Mouse (Mus musculus): ENCODE data around the gene Arpp21. TPM values are rescaled to one million over a fixed set of nuclear protein-coding genes. Genes with fewer than 3 reads are reported as not detected.

The Arpp21 gene
- total RNA-seq, 2 experiments from 2014 or later, result 204 to 210 TPM

DNA sequence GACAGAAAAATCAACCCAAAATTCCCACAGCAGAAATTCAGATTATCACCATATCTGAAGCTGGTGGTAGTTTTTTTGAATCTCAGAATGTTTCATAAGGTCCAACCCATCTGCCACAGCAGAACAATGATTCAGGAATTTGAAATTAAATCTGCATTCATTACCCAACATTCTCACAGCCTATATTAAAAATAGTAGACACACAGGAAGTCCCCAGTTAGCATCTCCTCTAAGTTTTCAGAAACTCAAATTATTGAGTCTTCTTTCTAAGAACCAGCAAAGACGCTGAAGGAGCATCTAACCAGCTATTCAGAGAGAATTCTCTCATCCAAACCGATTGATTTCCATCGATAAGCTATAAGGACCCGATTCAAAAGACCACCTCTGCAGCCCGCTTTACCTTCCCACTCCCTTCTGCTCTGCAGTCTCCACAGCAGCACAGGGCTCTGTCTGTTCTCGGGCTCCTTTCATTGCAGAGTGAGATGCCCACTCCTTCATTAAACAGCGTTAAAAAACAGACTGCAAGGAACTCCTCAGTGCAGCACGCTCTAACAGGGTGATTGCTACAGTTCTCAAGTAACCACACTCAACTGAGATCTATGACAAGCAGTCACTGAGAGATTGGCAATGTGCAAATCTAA is 3.7 kb downstream of the Arpp21 start:
- DNase-seq (ENCODE audit: low spot score in 2 of 2), result peak in 1 of 2 experiments; percentile 67

DNA sequence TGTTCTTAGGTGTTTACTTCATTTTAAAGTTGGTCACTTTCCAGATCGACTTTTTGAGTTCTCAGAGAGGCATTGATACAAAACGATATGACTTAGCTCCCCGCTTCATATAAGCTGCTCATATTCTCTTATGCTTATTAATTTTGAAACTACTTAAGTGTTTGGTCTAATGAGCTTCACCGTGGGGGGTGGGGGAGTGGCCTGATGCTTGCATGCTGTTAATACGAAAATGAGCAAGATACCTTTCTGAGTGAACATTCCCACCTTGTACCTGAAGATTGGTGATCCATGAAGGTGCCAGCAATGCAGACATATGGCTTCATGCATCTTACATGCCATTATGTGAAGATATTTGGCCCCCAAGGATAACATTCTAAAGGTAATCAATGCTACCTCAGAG is 4.4 kb downstream of the Arpp21 start:
- DNase-seq (ENCODE audit: low spot score in 2 of 2), result no peak

DNA sequence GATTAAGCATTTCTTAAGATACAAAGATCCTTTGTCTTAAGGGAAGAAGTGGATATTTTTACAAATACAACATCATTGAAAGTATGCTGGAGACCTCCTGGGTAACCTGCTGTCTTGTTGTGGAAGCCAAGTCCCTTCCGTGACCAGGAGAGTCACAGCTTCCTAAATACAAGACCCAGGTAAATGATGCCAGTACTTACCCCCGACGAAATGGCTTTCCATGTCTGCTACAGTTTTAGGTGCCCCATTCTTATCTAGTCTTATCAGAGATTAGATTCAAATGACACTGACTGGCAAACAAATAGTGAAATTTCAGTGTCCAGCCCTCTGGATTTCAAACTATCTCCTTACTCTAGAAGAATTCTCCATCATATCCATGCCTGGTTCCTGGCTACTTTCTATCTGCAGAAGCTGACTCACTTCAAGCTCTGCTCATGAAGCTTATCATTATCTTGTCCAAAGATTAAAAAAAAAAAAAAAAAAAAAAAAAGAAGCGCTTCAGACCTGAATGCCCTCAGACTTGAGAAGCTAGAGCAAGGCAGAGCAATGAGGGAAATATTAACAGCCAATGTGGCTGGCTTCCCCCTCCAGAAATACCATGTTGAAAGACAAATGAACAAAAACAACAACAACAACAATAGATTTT is 4.9 kb downstream of the Arpp21 start:
- no peak for DNase-seq (ENCODE audit: low spot score in 2 of 2)

DNA sequence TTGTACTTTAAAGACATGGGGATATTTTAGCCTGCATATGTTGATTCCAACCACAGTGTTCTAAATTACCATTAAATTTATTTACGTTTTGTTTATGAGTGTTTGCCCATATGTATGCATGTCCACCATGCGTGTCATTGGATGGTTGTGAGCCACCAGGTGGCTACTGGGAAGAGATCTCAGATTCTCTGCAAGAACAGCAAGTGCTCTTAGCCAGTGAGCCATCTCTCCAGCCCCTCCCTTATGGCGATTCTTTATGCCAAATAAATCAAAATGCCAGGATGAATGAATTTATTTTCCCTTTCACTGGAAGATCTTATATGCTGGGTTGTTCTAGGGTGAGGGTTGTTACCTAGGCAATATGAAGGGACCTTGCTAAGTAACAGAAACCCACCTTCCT is 7.3 kb downstream of the Arpp21 start:
- no peak for DNase-seq (ENCODE audit: low spot score in 2 of 2)

DNA sequence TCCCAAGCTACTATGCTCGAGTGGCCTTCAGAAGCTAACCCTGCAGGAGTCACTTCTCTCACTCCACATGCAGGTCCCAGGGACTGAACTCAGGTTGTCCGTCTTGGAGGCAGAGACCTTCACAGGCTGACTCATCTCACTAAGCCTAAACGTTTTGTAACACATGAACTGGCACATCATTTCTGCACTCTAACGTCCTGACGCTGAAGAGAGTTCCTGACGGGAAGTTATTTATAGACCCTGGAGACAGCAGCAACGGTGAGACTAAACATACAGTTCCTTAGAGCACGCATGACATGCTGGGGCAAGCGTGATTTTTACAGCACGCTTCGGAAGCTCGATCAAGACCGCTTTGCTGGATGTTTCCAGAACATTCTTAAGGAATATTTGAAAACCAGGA is 8.6 kb downstream of the Arpp21 start:
- DNase-seq (ENCODE audit: low spot score in 2 of 2), result no peak

DNA sequence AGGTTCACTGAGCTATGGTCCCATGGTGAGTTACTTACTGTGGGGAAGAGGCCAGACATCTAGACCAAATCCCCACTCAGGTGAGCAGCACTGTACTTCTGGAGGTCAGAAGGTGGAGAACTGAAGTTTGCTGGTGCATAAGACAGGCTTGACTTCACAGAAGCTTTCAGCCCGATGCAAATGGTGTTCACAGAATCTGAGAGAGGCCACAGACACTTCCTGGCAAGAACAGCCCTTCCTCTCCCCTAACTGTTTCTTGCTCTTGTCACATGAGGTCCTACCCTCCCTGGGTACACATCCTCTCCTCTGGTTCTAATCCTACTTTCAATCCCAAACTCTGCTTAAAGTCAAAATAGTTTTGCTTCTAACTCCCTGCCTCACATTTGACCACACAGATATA is 9.2 kb downstream of the Arpp21 start:
- DNase-seq (ENCODE audit: low spot score in 2 of 2), result no peak

DNA sequence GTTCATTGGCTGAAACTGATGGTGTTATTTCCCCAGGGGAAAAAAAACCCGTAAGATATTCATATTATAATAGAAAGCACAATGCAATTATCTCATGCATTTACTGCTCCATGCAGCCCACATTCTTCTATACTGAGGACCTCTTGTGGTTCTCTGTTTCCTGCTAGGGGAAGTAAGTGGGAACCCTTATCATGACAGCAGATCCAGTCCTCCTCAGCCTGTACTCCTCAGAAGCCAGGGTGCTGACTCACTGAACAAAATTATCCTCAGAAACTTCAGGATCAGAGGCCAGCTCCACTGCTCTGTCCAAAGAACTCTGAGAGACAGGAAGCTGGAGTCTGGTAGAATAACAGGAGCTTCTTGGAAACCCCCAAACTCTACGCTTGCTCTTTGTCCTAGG is 10.7 kb downstream of the Arpp21 start:
- no peak for DNase-seq (ENCODE audit: low spot score in 2 of 2)

DNA sequence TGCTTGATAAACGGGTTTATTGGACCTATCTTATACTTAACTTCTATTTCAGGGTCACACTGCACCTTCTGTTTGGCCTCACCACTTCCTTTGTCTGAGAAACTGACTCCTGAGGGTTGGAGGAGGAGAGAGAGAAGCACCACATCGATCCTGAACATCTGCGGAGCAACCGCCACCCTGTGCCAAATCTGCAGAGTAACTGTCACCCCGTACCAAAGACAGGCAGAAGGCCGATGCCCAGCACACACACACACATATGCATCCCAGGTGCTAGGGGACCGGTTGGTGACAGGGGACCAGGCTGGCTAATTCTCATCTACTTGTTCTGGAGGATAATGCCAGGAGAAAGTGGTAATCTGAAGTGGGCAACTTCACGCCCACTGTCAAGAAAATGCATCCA is 16.4 kb downstream of the Arpp21 start:
- no peak for DNase-seq (ENCODE audit: low spot score in 2 of 2)

DNA sequence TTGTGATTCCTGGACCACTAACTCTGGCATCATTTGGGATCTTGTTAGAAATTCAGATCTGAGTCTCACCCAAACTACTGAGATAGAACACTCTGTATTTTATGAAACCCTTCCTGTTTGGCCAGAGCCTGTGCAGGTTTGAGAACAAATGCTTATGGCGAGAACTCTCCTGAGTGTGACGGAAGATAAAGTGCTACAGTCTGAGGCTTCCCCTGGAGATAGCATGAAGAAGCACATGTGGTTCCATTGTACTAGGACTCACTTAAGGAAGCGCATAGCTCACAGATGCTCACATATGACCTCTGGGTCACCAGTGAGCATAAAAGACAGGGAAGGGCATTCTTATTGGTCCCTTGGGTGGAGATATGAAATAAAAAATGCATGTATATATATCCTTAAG is 17.5 kb downstream of the Arpp21 start:
- DNase-seq (ENCODE audit: low spot score in 2 of 2), result no peak

DNA sequence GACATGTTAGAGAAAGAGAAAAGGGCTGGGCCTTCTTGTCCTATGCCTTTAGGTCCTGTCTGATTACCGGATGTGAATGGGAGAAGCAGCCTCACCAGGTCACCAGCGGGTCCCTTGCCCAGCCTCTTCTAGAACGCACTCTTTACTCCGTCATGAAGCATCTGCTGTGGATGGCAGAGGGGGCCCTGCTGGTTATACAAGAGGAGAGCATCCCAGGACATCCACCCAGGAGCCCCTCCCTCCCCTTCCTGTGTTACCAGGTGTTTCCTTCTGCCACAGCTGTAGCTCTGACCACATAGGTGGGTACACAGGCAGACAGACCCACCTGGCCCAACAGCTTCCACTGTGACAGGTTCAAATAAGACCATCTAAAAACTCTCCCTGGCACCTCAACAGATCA is 18.6 kb downstream of the Arpp21 start:
- no peak for DNase-seq (ENCODE audit: low spot score in 2 of 2)

DNA sequence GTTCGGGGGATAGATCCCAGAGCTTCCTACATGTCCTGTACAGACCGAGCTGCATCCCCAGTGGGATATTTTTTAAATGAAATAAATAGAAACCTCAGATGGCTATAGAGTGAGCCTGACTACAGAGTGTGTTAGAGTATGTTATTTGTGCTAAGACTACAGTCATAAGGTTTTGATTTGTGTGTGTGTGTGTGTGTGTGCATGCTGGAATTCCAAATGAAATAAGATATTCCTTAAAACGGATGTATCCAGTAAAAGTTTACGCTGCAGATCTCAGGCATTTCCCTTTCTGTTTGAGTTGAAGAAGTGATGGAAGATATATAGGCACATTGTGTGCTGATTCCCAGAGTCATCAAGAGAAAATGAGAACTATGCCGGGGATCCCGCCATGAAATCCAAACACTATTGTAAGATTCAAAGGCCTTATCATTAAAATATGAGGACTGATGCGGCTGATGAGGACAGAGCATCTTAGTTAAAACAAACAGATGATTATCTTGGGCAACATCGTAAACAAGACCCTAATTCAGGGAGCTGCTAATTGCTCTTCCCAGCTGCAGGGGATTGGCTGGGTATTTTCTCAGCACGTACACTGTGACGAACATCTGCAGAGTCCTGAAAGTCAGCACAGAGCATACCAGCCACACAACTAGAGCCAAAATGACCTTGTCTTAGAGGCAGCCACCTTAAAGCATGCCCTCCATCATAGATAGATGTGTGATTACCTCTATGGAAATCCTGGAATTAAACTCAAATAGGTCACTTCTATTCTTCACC is 20.5 kb downstream of the Arpp21 start:
- no peak for DNase-seq (ENCODE audit: low spot score in 2 of 2)

DNA sequence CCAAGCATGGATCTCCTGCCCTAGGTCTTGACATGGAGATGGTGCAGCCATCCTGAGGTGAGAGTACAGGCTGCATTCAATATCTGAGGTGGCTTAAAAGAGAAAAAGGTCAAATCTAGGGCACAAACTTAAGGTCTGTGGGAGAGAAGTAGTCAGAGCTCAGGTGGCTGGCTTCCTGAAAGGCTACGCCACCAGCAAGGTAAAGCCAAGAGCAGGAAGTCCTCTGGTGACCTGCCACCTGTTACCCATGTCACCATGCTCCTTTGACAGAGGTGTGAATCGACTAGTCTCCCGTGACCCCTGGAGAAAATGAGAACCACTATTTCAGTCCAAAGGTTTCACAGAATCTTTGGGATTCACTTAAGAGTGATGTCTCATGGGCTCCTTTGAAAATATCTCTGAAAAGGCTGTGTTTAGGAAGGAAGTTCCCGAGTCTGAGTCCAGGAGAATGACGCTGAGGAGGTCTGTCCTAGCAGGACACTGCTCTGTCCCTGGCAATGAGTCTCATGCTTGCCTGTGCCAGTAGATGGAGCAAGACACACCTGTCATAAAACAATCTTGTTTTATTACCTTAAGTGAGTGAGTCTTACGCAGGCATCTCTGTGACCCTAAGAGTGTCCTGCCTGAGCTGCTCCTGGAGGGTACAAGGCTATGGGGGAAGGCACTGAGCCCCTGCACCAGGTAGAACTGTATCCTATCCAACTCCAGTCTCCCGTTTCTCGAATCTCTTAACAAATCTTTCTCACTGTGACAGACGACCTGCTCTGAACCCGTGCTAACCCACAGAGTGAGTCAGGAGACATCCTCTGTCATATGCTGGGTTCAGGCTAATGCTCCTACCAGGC is 22.1 kb downstream of the Arpp21 start:
- no peak for DNase-seq (ENCODE audit: low spot score in 2 of 2)

DNA sequence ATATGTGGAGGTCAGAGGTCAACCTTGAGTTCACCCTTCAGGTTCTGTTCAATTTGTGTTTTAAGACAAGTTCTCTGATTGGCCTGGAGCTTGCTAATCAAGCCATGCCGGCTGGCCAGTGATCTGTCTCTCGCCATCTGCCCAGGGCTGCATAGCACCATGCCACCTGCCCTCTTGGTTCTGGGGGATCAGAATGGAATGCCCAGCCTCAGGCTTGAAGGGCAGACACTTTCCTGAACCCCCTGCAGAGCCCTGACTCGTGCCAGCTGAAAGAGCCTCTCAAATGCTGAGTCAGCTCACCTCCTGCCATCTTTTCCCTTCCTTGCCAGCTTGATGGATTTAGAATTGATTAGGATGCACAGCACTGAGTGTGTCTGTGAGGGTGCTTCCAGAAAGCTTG is 25.9 kb downstream of the Arpp21 start:
- DNase-seq (ENCODE audit: low spot score in 2 of 2), result no peak

DNA sequence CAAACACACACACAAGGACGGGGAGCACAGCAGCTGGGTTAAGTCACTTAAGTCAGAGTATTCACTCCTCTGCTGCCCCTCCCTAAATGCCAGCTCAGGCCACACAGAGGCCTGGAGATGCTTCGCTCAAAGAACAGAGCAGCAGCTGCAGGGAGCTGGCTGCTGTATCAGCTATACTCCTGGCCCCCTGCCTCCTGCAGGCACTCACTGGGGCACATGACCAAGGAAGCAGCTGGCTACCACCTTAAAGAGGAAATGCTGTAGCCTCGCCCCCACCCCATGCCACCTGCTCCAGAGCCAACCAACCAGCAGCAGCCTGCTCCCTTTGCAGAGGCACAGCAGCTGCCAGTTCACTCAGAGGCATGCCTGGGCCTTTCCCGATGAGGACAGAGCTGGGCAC is 28.0 kb downstream of the Arpp21 start:
- DNase-seq (ENCODE audit: low spot score in 2 of 2), result peak; percentile 59 to 62

DNA sequence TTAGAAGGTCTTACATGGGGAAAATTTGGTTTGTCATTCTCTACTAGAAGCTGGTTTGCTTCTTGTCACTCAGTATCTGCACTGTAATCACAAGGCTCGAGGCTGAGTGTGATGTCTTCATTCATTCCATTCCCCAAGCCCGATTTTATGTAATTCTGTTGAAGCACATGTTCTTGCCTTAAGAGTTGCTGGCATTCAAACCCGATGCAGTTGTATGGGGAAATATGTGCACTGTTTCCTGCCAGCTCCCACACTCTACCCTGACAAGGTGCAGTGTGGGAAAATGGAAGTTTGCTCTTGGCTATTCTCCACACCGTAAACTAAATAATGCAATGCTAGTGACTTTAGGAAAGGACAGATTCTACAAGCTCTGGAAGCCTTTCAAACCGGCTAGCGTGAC is 37.4 kb downstream of the Arpp21 start:
- peak; percentile 68 to 85 for DNase-seq (ENCODE audit: low spot score in 2 of 2)

DNA sequence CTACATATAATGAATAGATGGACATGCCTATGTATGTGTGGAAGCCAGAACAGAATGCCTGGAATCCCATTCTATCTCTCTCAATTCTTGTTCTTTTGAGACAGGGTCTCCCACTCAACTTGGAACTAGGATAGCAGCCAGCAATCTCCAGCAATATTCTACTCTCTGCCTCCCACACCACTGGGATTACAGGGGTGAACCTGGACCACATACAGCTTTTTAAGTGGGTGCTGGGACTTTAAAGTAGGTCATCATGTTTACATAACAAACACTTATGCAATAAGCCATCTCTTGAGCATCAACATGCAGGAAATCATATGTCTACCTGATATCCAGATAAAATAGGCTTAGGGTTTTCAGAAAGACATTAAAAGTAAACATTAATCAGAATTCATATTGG is 41.7 kb downstream of the Arpp21 start:
- peak in 1 of 2 experiments; percentile 68 for DNase-seq (ENCODE audit: low spot score in 2 of 2)

DNA sequence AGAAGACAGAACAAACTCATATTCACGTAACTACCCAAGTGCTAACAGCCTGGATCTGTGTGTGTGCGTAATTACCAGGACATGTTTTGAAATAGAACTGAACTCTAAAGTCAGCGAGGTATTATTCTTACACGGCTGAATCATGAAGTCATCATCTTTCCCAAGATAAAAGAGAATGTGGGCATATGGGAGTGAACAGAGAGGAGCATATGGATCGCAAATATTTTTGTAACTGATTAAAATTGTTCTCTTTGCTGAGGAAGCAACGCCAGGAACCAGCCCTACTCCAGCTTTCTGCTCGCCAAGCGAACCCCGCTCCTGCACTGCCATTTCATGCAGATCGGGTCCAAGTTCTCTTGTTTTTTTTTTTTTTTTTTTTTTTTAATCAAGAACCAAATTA is 46.3 kb downstream of the Arpp21 start:
- DNase-seq (ENCODE audit: low spot score in 2 of 2), result peak; percentile 65 to 85

DNA sequence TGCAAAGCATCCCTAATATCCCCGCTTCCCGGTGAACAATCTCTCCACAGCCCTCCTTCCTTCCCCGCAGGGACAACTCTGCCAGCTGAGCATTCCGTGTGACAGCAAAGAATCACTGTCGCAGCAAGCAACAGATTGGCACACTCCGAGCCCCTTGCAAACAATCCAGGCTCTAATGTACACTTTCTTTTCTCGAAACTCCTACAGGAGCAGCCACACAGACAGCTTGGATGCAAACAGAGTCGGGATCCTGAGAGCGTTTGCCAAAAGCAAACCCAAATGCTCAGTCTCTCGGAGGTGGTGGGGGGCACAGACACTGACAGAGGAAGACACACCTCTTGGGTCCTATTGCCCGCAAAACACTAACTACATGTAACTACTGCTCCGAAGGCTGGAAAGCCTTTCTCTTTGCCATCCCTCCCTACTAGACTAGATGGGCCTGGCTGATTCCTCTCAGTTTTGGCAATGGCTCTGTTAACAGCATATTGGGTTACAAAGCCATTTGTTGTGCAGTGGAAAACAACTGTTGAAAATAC is 47.3 kb downstream of the Arpp21 start:
- peak; percentile 72 to 81 for DNase-seq (ENCODE audit: low spot score in 2 of 2)

DNA sequence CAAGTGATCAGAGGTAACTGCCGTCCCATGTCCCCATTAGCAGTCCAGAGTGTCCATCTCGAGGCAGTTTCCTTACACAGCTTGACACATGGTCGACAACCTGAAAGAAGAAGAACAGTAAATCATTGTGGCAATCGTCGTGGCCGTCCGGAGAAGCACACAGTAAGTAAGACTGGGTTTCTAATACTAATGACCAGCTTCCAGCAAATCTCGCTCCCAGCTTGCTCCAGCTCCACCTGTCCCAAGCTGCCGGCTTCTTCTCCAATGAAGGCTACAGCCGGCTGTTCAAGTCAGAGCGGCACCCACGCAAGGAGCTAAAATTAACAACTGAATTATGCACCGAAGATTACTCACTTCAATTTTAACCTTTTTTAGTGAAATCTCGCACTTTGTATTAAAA is 48.1 kb downstream of the Arpp21 start:
- DNase-seq (ENCODE audit: low spot score in 2 of 2), result peak; percentile 60 to 64

DNA sequence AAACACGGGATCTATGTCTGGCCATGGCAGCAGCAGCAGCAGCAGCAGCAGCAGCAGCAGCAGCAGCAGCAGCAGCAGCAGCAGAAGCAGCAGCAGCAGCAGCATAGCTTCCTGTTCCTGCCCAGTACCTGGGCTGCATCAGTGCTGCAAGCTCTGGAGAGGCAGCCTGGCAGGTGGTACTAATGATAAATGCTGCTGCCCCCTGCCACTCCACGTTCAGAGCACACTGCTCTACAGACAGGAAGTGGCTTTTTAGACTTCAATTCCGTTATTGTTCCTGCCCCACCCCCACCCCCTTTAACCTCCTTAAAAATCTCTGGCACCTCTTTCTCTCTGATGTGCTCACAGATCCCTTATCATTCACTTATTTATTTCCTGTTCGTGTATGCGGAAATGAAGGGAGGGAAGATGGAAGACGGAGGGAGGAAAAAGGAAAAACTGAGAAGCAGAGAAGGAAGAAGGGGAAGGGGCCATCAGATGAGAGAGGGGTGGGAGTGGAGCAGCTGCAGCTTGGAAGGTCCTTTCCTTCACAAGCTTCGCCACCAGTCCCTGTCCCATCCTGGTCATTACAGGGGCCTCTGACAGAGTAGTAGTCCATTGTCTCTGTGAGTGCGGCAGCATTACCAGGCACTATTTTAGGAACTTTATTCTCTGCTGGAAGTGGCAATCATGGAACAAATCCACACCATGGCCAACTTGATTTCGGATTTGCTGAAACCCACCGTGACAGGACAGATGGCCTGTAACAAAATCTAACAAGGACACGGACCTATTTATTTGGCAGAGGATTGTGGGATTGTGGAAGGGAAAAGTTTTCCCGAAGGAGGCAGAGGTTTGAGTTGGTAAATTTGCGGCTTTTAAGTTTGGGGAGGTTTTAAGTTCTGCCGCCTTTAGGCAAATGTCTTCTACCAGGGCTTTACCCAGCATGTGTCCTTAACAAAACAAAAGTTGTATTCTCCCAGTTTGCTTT is 49.1 kb downstream of the Arpp21 start:
- no peak for DNase-seq (ENCODE audit: low spot score in 2 of 2)

Measured in layer of hippocampus, adult 18-20 months (tissue).